Comparison of ENCODE assay signal across 9 mouse cellular contexts in genomic region chr9:21754003-21754402, GRCm38 (mm10). TPM values are rescaled to one million over a fixed set of nuclear protein-coding genes. Genes with fewer than 3 reads are reported as not detected.
A peak's percentile ranks its signal among the peaks of the same experiment; 100 is the strongest.
DNase-seq lines count a peak whose midpoint lies in the region.
"Had no signal": no experiment of that assay in that cellular context is flagged by ENCODE, and none has a peak within 500 bp of the region (broad histone marks: within the 10 kb centered on the region; RNA-seq: fewer than 3 reads in every experiment).

No protein-coding gene starts in this region.

- WGBS in embryonic facial prominence, embryonic 10.5 days: 90% methylated on average over 2 of the region's 2 CpGs

- H3K27me3 ChIP-seq in embryonic facial prominence, embryonic 10.5 days (replicated peaks; ENCODE audit: low read depth, poor library complexity, severe bottlenecking): no peaks in the 10 kb centered on the region
- H3K27me3 ChIP-seq: CH12.LX had no signal

- DNase-seq in layer of hippocampus, postnatal 10 days (ENCODE audit: low spot score in 2 of 2): peak; percentile 56 to 68
- no peak for DNase-seq in layer of hippocampus, postnatal 25 days (ENCODE audit: extremely low spot score in 1 of 2, low spot score in 1 of 2)
- DNase-seq in embryonic facial prominence, embryonic 10.5 days (ENCODE audit: low spot score): no peak
- peak; percentile 90 for DNase-seq in heart, postnatal 4 days
- DNase-seq in lung, postnatal 25 days (ENCODE audit: low spot score): peak; percentile 89
- DNase-seq in retina, postnatal 1 day: no peak
- DNase-seq in left cerebral cortex, adult 9 months (ENCODE audit: low spot score in 2 of 2): no peak
- no peak for DNase-seq in thymus, postnatal 25 days

- H3K4me3 ChIP-seq in embryonic facial prominence, embryonic 10.5 days: no peak overlapping the region

- peaks cover 78% of the 10 kb centered on the region for H3K36me3 ChIP-seq in embryonic facial prominence, embryonic 10.5 days (replicated peaks)

- peaks cover 25% of the 10 kb centered on the region for H3K4me1 ChIP-seq in embryonic facial prominence, embryonic 10.5 days

- H3K27ac ChIP-seq in embryonic facial prominence, embryonic 10.5 days (replicated peaks): peak overlapping the region; percentile 57

- no peaks in the 10 kb centered on the region for H3K9me3 ChIP-seq in embryonic facial prominence, embryonic 10.5 days

RNA-seq across cellular contexts. Expression of gene Spc24, which starts 6.1 kb away (rescaled TPM):
- 1 to 10 TPM; 4.6 to 6.4 TPM for total RNA-seq in layer of hippocampus, postnatal 10 days (2021)
- total RNA-seq in layer of hippocampus, postnatal 25 days (2021): 1 to 10 TPM; 1.1 to 2.5 TPM
- 187 TPM in 2 replicates for polyA plus RNA-seq in embryonic facial prominence, embryonic 10.5 days (2016; fragmentation: Nextera tagmentation; extraction: Ambion mirVana)
- 10 to 100 TPM; 37.2 to 38.4 TPM for total RNA-seq in heart, postnatal 4 days (2021)

RNA-seq across cellular contexts. Expression of gene Ldlr, which starts 30.7 kb away (rescaled TPM):
- total RNA-seq in layer of hippocampus, postnatal 10 days (2021): 10 to 100 TPM; 17.2 to 21.3 TPM
- total RNA-seq in layer of hippocampus, postnatal 25 days (2021): 10 to 100 TPM; 20.5 to 20.7 TPM
- polyA plus RNA-seq in embryonic facial prominence, embryonic 10.5 days (2016; fragmentation: Nextera tagmentation; extraction: Ambion mirVana): 51.6 and 55.9 TPM in 2 replicates
- total RNA-seq in heart, postnatal 4 days (2021): 10 to 100 TPM; 39.9 to 43.5 TPM

RNA-seq across cellular contexts. Expression of gene Kank2, which starts 44.5 kb away (rescaled TPM):
- 1 to 10 TPM; 7.5 to 7.8 TPM for total RNA-seq in layer of hippocampus, postnatal 10 days (2021)
- 1 to 10 TPM; 6.3 to 7.4 TPM for total RNA-seq in layer of hippocampus, postnatal 25 days (2021)
- 15.3 and 17.8 TPM in 2 replicates for polyA plus RNA-seq in embryonic facial prominence, embryonic 10.5 days (2016; fragmentation: Nextera tagmentation; extraction: Ambion mirVana)
- 10 to 100 TPM; 50.7 to 53.7 TPM for total RNA-seq in heart, postnatal 4 days (2021)

Comparison
In these comparisons a context has a peak if more than half of its experiments do, and no peak if none do; other contexts are left out.
1. DNase-seq: peak in layer of hippocampus, postnatal 10 days (2 of 2), heart, postnatal 4 days (single experiment) and lung, postnatal 25 days (single experiment); none in layer of hippocampus, postnatal 25 days (0 of 2), embryonic facial prominence, embryonic 10.5 days (single experiment), retina, postnatal 1 day (single experiment), left cerebral cortex, adult 9 months (0 of 2) and thymus, postnatal 25 days (single experiment).
2. RNA of gene Spc24, which starts 6.1 kb away (total RNA-seq): 37.2 to 38.4 TPM in heart, postnatal 4 days; 4.6 to 6.4 TPM in layer of hippocampus, postnatal 10 days and 1.1 to 2.5 TPM in layer of hippocampus, postnatal 25 days; every median in the first group is over 4 times any median in the second.
3. RNA of gene Kank2, which starts 44.5 kb away (total RNA-seq): 50.7 to 53.7 TPM in heart, postnatal 4 days; 7.5 to 7.8 TPM in layer of hippocampus, postnatal 10 days and 6.3 to 7.4 TPM in layer of hippocampus, postnatal 25 days; every median in the first group is over 4 times any median in the second.